Mouse (Mus musculus) adrenal gland, postnatal 14 days (tissue): ENCODE results near the gene Ect2. TPM values are rescaled to one million over a fixed set of nuclear protein-coding genes. Genes with fewer than 3 reads are reported as not detected.

Experiments used
- DNase-seq: peaks from one replicate; pipeline ENCODE4 v3.0.0; 2021; ENCODE audit warnings: mixed read lengths
- total RNA-seq: library from RNA; stranded (reverse); gene quantifications from 2 replicates; pipeline ENCODE4 v1.2.3, GENCODE M21; 2021

Ect2 gene
- total RNA-seq, 1 experiment from 2014 or later, result 12.6 TPM

- no peak for DNase-seq
Measured at GRCm38 (mm10) chr3:27158910-27159309, 5.2 kb upstream of the Ect2 start.

GRCm38 (mm10) chr3:27156594-27156949 lies 2.9 kb upstream of the Ect2 start:
- no peak for DNase-seq

- DNase-seq, result peak; percentile 16
Measured at GRCm38 (mm10) chr3:27155856-27156593, 2.3 kb upstream of the Ect2 start.

- DNase-seq, result peak; percentile 14
Measured at GRCm38 (mm10) chr3:27155051-27155855, 1.6 kb upstream of the Ect2 start.

GRCm38 (mm10) chr3:27154280-27154679 lies 602 bp upstream of the Ect2 start:
- DNase-seq, result no peak

GRCm38 (mm10) chr3:27153191-27153671 lies 447 bp downstream of the Ect2 start:
- DNase-seq, result peak; percentile 30

GRCm38 (mm10) chr3:27145733-27146132 lies 7.9 kb downstream of the Ect2 start:
- DNase-seq, result no peak

GRCm38 (mm10) chr3:27143570-27143969 lies 10.1 kb downstream of the Ect2 start:
- DNase-seq, result no peak

- DNase-seq, result no peak
Measured at GRCm38 (mm10) chr3:27140101-27140500, 13.6 kb downstream of the Ect2 start.

- DNase-seq, result no peak
Measured at GRCm38 (mm10) chr3:27121864-27122450, 31.7 kb downstream of the Ect2 start.

GRCm38 (mm10) chr3:27120932-27121331 lies 32.7 kb downstream of the Ect2 start:
- no peak for DNase-seq

- peak; percentile 56 for DNase-seq
Measured at GRCm38 (mm10) chr3:27118227-27118626, 35.5 kb downstream of the Ect2 start.

GRCm38 (mm10) chr3:27110860-27111259 lies 42.8 kb downstream of the Ect2 start:
- no peak for DNase-seq

- no peak for DNase-seq
Measured at GRCm38 (mm10) chr3:27109109-27109508, 44.6 kb downstream of the Ect2 start.

- no peak for DNase-seq
Measured at GRCm38 (mm10) chr3:27107142-27107541, 46.5 kb downstream of the Ect2 start.

- no peak for DNase-seq
Measured at GRCm38 (mm10) chr3:27102965-27103364, 50.7 kb downstream of the Ect2 start.

- DNase-seq, result no peak
Measured at GRCm38 (mm10) chr3:27098633-27099032, 55.0 kb downstream of the Ect2 start.

GRCm38 (mm10) chr3:27086221-27086620 lies 67.5 kb downstream of the Ect2 start:
- DNase-seq, result no peak

GRCm38 (mm10) chr3:27081229-27082060 lies 72.2 kb downstream of the Ect2 start:
- DNase-seq, result no peak

- no peak for DNase-seq
Measured at GRCm38 (mm10) chr3:27080061-27080770, 73.5 kb downstream of the Ect2 start.

GRCm38 (mm10) chr3:27073884-27074283 lies 79.8 kb downstream of the Ect2 start:
- DNase-seq, result no peak
